Mouse (Mus musculus): ENCODE results near the gene Rad9a. TPM values are rescaled to one million over a fixed set of nuclear protein-coding genes. Genes with fewer than 3 reads are reported as not detected.

The Rad9a gene
- 10.9 TPM for polyA plus RNA-seq (2015; fragmentation: Illumina TruSeq; extraction: RNeasy Lipid Tissue Mini Kit (QIAGEN cat#74804); ENCODE audit: low read depth, low replicate concordance)

DNA sequence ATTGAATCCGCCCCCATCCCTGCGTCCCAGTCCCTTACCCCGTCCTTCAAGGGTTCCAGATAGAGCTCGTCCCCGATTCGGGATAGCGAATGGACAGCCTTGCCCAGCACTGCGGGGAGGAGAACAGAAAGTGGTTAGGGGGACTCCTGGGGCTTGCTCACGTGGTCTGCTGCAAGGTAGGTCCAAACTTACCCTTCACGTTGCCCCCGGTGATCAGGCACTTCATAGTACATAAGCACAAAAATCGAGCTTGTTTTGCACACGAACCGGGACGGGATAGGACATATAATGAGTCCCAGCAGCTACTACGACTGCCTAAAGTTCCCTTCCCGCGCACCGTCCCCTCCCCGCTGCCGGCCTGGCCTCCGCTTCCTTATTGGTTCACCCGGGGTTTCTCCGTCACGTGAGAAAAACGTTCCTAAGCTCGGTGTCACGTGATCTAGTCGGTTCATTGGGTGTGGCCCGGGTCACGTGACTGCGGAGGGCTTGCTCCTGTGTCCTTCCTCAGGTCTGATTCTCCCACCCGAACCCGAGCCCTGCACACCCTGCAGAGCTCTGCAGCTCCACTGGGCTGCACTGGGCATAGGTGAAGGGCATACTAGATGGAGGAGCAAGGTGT lies at the start of gene Rad9a:
Gene Rad9a (minus strand): TSS at position 372 of the 619 bp plus-strand sequence.

DNA sequence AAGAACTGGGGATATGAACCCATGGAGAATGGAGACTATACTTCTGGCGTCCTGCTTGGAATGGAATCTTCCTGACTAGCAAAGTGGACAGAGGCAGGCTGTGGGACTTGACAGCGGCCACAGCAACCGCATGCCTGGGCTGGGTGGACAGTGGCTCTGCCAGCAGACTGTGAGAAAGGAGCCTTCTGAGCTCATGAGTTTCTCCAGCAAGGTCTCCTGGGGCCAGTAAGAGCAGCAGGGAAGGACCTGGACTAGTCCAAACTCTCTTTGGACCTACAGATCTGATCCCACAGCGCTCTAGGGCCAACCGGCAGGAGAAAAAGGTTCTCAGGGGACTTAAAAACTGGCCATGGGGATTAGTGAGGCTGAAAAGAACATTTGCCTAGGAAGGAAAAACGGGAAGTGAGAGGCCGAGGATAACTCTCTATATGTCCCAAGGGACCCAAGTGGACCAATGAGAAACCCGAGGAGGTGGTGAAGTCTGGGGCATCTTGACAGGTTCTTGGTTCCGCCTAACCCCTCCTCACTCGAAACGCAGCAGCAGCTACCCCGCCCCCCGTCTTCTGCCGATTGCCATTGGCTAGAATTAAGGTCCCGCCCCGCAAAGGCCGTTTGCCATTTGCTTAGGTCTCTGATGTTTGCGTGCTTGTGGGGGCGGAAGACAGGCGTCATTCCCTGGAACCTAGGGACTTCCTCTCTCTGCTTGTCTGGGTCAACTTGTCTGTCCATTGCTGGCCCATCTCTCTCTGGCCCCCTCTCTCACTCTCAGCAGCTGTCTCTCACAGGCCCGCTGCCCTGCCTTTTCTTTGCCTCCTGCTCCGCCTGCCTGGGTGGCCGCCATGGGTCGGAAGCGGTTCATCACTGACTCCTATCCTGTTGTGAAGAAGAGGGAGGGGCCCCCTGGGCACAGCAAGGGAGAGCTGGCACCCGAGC lies 30.1 kb upstream of the Rad9a start, which contains the start of gene Pold4:
Gene Pold4 (plus strand): TSS at position 647 of the 933 bp plus-strand sequence.

DNA sequence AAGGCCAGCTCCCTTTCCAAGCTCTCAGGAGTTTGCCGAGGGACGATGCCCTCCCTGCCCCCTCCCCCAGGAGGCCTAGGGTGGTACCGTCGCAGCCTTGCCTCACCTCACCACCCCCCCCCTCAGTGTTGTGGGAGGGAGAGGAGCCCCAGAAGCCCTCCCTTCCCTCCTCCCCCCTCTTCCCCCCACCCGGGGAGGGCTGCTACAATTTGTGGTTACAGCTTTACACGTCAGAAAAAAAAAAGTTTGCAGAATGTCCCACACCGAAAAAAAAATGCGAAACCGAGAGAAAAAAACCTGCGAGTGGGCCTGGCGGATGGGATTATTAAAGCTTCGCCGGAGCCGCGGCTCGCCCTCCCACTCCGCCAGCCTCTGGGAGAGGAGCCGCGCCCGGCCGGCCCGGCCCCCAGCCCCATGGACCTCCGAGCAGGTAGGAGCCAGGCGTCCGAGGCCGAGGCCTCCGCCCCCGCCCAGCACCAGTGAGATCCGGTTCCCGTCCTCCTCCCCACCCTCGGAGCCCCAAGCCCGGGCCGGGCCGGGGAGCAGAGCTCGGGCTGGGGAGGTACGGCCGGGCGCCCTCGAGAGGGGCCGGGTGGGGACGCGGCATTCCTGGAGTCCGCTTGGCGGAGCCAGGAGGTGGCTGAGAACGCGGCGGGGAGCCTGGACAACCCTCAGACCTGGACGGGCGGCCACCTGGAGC lies 12.8 kb upstream of the Rad9a start, which contains the start of the genes Clcf1 and AC109138.7:
Gene Clcf1 (plus strand): TSS at position 168 of the 700 bp plus-strand sequence.
Gene AC109138.7 (plus strand): TSS at position 287 of the 700 bp plus-strand sequence.

DNA sequence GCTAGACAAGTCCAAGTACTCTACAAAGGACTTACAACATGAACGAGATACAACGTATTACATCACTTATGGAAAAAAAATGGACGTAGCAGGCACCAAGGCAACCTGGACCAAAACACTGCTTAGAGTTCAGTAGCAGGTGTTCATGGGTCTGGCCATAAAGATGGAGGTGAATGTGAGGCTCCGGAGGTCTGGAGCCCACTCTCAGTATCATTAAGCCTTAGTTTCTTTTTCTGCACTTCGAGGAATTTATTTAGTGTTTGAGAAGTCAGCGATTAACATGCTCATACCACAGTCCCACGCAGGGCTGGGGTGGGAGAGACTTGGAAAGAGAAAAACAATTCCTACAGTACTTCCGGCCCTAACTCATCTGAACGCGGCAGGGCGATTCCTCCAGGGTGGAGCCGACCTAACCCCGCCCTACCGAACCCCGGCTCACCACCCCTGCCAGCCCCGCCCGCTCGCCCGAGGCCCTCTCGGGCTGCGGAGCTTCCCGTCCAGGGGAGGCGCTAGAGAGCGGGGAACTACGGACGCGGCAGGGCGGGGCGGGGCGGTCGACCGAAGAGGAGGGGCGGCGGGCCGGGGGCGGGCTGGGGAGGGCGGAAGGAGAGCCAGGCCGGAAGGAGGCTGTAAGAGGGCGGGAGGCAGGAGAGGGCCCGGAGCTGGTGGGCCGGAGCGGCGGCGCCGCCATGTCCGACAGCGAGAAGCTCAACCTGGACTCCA lies 9.8 kb downstream of the Rad9a start, which contains the start of gene Ppp1ca:
Gene Ppp1ca (plus strand): TSS at position 538 of the 723 bp plus-strand sequence.

DNA sequence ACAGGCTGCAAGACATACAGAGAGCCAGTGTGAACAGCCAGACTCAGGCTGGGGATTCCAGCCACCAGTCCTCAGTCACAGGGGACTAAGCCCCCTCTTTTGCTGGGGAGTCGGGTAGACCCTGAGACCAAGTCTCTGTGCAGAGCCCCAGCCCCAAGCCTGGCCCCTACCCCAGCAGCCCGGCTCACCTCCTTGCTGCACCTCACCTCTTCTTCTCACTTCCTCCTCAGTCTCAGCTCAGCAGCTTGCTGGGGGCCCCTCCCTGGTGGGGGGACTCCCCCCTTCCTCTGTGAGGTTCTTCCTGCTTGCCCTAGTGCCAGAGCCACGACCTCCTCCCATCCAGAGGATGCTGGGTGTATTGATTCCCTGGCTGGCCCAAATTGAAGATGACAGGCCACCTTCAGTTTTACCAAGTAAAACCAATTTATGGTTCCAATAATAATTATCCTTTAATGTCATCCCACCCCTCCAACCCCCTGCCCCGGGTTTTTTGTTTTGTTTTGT lies 10.6 kb downstream of the Rad9a start, which contains the start of gene Tbc1d10c:
Gene Tbc1d10c (minus strand): TSS at position 454 of the 504 bp plus-strand sequence.

DNA sequence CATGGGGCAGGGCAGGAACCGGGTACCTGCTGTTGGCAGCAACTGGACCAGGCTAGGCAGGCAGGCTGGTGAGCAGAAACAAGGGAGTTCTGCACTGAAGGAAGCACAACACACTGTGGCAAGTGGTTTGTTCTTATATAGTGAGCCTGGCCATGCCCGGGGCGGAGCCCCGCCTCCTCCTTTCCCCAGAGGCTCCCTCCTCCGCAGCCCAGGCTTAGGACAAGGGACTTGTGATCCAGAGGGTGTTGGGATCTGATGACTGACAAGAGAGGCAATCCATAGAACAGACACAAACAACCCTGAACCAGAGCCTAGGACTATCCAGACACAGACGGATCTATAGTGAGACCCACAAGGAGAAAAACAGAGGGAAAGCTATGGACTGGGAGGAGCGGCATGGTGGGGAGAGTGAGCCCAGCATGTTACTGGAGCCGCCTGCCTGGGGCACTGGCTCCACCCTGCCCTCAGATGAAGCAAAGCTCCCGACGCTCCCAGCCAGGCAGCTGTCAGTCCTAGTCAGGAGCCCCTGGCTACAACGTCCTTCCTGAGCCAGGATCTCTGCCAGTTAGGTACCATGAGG lies 26.0 kb downstream of the Rad9a start, which contains the start of gene Carns1:
Gene Carns1 (minus strand): TSS at position 112 of the 580 bp plus-strand sequence.

DNA sequence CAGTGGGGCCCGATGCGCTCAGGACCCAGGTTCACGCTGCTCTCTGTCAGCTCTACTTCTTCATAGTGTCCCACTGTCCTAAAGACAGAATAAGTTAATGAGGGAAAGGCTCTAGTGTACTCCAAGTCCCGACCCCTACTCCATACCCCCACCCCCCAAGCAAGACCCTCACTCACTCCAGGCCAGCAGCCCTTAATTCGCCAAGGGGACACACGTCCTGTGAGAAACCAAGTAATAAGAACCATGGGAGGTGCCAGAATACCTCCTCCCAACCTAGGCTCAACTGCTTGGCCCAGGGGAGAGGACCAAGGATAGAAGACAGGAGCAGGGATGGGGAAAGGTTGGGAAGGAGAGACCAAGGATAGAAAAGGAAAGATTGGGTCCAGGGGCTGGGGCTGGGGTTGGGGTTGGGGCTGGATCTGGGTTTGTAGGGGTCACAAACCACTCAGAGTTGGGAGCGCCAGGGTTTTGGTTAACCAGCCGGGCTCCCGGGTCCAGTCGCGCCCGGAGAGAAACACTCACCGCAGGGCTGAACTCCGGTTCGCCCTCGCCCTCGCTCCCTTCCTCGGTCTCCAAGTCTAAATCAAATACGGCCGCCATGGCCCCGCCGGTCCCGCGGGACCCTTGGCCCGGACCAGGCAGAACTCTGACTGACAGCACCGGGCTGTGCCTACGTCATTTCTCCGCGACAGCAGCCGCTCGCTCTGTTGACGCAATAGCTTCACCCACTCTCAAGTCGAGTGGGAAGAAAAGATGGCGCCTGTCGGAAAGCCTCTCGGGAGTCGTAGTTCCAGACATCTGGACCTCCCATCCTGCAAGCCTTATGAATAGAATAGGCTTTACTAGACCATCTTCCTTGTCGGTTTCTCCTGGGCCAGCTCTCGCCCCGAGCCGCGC lies 38.6 kb downstream of the Rad9a start, which contains the start of gene Rps6kb2:
Gene Rps6kb2 (minus strand): TSS at position 709 of the 897 bp plus-strand sequence.

DNA sequence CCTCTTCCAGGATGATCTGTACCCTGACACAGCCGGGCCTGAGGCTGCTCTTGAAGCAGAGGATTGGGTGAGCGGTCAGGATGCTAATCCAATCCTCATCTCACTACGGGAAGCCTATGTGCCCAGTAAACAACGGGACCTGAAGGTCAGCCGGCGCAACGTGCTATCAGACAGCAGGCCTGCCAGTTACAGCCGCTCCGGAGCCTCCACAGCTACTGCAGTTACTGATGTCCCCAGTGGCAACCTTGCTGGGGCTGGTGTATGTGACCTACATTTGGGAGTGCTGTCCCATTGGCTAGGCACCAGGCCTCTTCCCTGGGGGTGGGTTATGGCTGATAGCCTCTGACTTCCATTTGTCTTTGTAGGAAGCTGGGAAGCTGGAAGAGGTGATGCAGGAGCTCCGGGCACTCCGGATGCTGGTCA lies 48.2 kb downstream of the Rad9a start, which contains the start of gene Ptprcap:
Gene Ptprcap (plus strand): TSS at position 373 of the 423 bp plus-strand sequence.

DNA sequence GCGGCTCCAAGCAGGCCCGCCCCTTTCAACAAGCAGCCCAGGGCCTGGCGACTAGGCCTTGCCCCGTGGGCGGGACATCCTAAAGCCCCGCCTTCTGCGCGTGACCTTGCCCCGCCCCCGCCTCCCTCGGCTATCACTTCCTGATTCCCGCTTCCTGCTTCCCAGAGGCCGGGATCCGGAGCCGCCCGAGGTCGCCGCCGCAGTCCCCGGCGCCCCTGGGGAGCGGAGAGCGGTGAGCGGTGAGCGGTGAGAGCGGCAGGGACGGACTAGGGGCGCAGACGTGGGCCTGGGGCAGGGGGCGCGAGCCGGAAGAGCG lies 53.0 kb downstream of the Rad9a start, which contains the start of gene Coro1b:
Gene Coro1b (plus strand): TSS at position 129 of the 316 bp plus-strand sequence.

Other genes starting within 250 kb of the Rad9a start
- gene Aldh3b3, start 243.0 kb downstream of the Rad9a start, polyA plus RNA-seq (2015; fragmentation: Illumina TruSeq; extraction: RNeasy Lipid Tissue Mini Kit (QIAGEN cat#74804); ENCODE audit: low read depth, low replicate concordance), result not detected
- 1.4 TPM for gene Aldh3b2, start 229.3 kb downstream of the Rad9a start, polyA plus RNA-seq (2015; fragmentation: Illumina TruSeq; extraction: RNeasy Lipid Tissue Mini Kit (QIAGEN cat#74804); ENCODE audit: low read depth, low replicate concordance)
- gene Acy3, start 215.1 kb downstream of the Rad9a start, polyA plus RNA-seq (2015; fragmentation: Illumina TruSeq; extraction: RNeasy Lipid Tissue Mini Kit (QIAGEN cat#74804); ENCODE audit: low read depth, low replicate concordance), result 4.0 TPM
- not detected for gene Tbx10, start 208.9 kb downstream of the Rad9a start, polyA plus RNA-seq (2015; fragmentation: Illumina TruSeq; extraction: RNeasy Lipid Tissue Mini Kit (QIAGEN cat#74804); ENCODE audit: low read depth, low replicate concordance)
- gene Nudt8, start 201.1 kb downstream of the Rad9a start, polyA plus RNA-seq (2015; fragmentation: Illumina TruSeq; extraction: RNeasy Lipid Tissue Mini Kit (QIAGEN cat#74804); ENCODE audit: low read depth, low replicate concordance), result 15.1 TPM
- gene Gm49405, start 201.0 kb downstream of the Rad9a start, polyA plus RNA-seq (2015; fragmentation: Illumina TruSeq; extraction: RNeasy Lipid Tissue Mini Kit (QIAGEN cat#74804); ENCODE audit: low read depth, low replicate concordance), result 2.0 TPM
- gene Doc2g, start 198.3 kb downstream of the Rad9a start, polyA plus RNA-seq (2015; fragmentation: Illumina TruSeq; extraction: RNeasy Lipid Tissue Mini Kit (QIAGEN cat#74804); ENCODE audit: low read depth, low replicate concordance), result 5.7 TPM
- gene Ndufv1, start 188.9 kb downstream of the Rad9a start, polyA plus RNA-seq (2015; fragmentation: Illumina TruSeq; extraction: RNeasy Lipid Tissue Mini Kit (QIAGEN cat#74804); ENCODE audit: low read depth, low replicate concordance), result 236 TPM
- gene Gstp1, start 163.7 kb downstream of the Rad9a start, polyA plus RNA-seq (2015; fragmentation: Illumina TruSeq; extraction: RNeasy Lipid Tissue Mini Kit (QIAGEN cat#74804); ENCODE audit: low read depth, low replicate concordance), result 465 TPM
- gene Gstp2, start 155.6 kb downstream of the Rad9a start, polyA plus RNA-seq (2015; fragmentation: Illumina TruSeq; extraction: RNeasy Lipid Tissue Mini Kit (QIAGEN cat#74804); ENCODE audit: low read depth, low replicate concordance), result 1.5 TPM
- not detected for gene Gstp3, start 142.1 kb downstream of the Rad9a start, polyA plus RNA-seq (2015; fragmentation: Illumina TruSeq; extraction: RNeasy Lipid Tissue Mini Kit (QIAGEN cat#74804); ENCODE audit: low read depth, low replicate concordance)
- not detected for gene Cabp2, start 120.1 kb downstream of the Rad9a start, polyA plus RNA-seq (2015; fragmentation: Illumina TruSeq; extraction: RNeasy Lipid Tissue Mini Kit (QIAGEN cat#74804); ENCODE audit: low read depth, low replicate concordance)
- gene Cdk2ap2, start 104.5 kb downstream of the Rad9a start, polyA plus RNA-seq (2015; fragmentation: Illumina TruSeq; extraction: RNeasy Lipid Tissue Mini Kit (QIAGEN cat#74804); ENCODE audit: low read depth, low replicate concordance), result 37.6 TPM
- gene Pitpnm1, start 101.7 kb downstream of the Rad9a start, polyA plus RNA-seq (2015; fragmentation: Illumina TruSeq; extraction: RNeasy Lipid Tissue Mini Kit (QIAGEN cat#74804); ENCODE audit: low read depth, low replicate concordance), result 122 TPM
- 183 TPM for gene Aip, start 75.8 kb downstream of the Rad9a start, polyA plus RNA-seq (2015; fragmentation: Illumina TruSeq; extraction: RNeasy Lipid Tissue Mini Kit (QIAGEN cat#74804); ENCODE audit: low read depth, low replicate concordance)
- gene Gpr152, start 61.9 kb downstream of the Rad9a start, polyA plus RNA-seq (2015; fragmentation: Illumina TruSeq; extraction: RNeasy Lipid Tissue Mini Kit (QIAGEN cat#74804); ENCODE audit: low read depth, low replicate concordance), result 0.10 TPM
- not detected for gene Cabp4, start 57.6 kb downstream of the Rad9a start, polyA plus RNA-seq (2015; fragmentation: Illumina TruSeq; extraction: RNeasy Lipid Tissue Mini Kit (QIAGEN cat#74804); ENCODE audit: low read depth, low replicate concordance)
- 127 TPM for gene Coro1b, start 53.0 kb downstream of the Rad9a start, polyA plus RNA-seq (2015; fragmentation: Illumina TruSeq; extraction: RNeasy Lipid Tissue Mini Kit (QIAGEN cat#74804); ENCODE audit: low read depth, low replicate concordance)
- 1.5 TPM for gene Ptprcap, start 48.1 kb downstream of the Rad9a start, polyA plus RNA-seq (2015; fragmentation: Illumina TruSeq; extraction: RNeasy Lipid Tissue Mini Kit (QIAGEN cat#74804); ENCODE audit: low read depth, low replicate concordance)
- gene Rps6kb2, start 38.3 kb downstream of the Rad9a start, polyA plus RNA-seq (2015; fragmentation: Illumina TruSeq; extraction: RNeasy Lipid Tissue Mini Kit (QIAGEN cat#74804); ENCODE audit: low read depth, low replicate concordance), result 45.8 TPM
- gene Carns1, start 26.2 kb downstream of the Rad9a start, polyA plus RNA-seq (2015; fragmentation: Illumina TruSeq; extraction: RNeasy Lipid Tissue Mini Kit (QIAGEN cat#74804); ENCODE audit: low read depth, low replicate concordance), result 13.7 TPM
- gene Tbc1d10c, start 10.4 kb downstream of the Rad9a start, polyA plus RNA-seq (2015; fragmentation: Illumina TruSeq; extraction: RNeasy Lipid Tissue Mini Kit (QIAGEN cat#74804); ENCODE audit: low read depth, low replicate concordance), result 1.2 TPM
- 454 TPM for gene Ppp1ca, start 9.6 kb downstream of the Rad9a start, polyA plus RNA-seq (2015; fragmentation: Illumina TruSeq; extraction: RNeasy Lipid Tissue Mini Kit (QIAGEN cat#74804); ENCODE audit: low read depth, low replicate concordance)
- 0.59 TPM for gene Clcf1, start 12.6 kb upstream of the Rad9a start, polyA plus RNA-seq (2015; fragmentation: Illumina TruSeq; extraction: RNeasy Lipid Tissue Mini Kit (QIAGEN cat#74804); ENCODE audit: low read depth, low replicate concordance)
- not detected for gene AC109138.7, start 12.7 kb upstream of the Rad9a start, polyA plus RNA-seq (2015; fragmentation: Illumina TruSeq; extraction: RNeasy Lipid Tissue Mini Kit (QIAGEN cat#74804); ENCODE audit: low read depth, low replicate concordance)
- 29.6 TPM for gene Pold4, start 30.2 kb upstream of the Rad9a start, polyA plus RNA-seq (2015; fragmentation: Illumina TruSeq; extraction: RNeasy Lipid Tissue Mini Kit (QIAGEN cat#74804); ENCODE audit: low read depth, low replicate concordance)
- 58.5 TPM for gene Ssh3, start 67.5 kb upstream of the Rad9a start, polyA plus RNA-seq (2015; fragmentation: Illumina TruSeq; extraction: RNeasy Lipid Tissue Mini Kit (QIAGEN cat#74804); ENCODE audit: low read depth, low replicate concordance)
- 55.6 TPM for gene Ankrd13d, start 81.5 kb upstream of the Rad9a start, polyA plus RNA-seq (2015; fragmentation: Illumina TruSeq; extraction: RNeasy Lipid Tissue Mini Kit (QIAGEN cat#74804); ENCODE audit: low read depth, low replicate concordance)
- 184 TPM for gene Grk2, start 104.6 kb upstream of the Rad9a start, polyA plus RNA-seq (2015; fragmentation: Illumina TruSeq; extraction: RNeasy Lipid Tissue Mini Kit (QIAGEN cat#74804); ENCODE audit: low read depth, low replicate concordance)
- gene Kdm2a, start 196.6 kb upstream of the Rad9a start, polyA plus RNA-seq (2015; fragmentation: Illumina TruSeq; extraction: RNeasy Lipid Tissue Mini Kit (QIAGEN cat#74804); ENCODE audit: low read depth, low replicate concordance), result 41.1 TPM
- gene Rhod, start 237.8 kb upstream of the Rad9a start, polyA plus RNA-seq (2015; fragmentation: Illumina TruSeq; extraction: RNeasy Lipid Tissue Mini Kit (QIAGEN cat#74804); ENCODE audit: low read depth, low replicate concordance), result 1.6 TPM